Mouse (Mus musculus): ENCODE results near the gene Snx25. TPM values are rescaled to one million over a fixed set of nuclear protein-coding genes. Genes with fewer than 3 reads are reported as not detected.
"Not testable (repeated sequence)": the region's sequence is repeated elsewhere in the genome, so short reads cannot be mapped to it uniquely, and the experiment has no call there.

The Snx25 gene
- polyA plus RNA-seq, 1 experiment from 2014 or later = 10.5 TPM

DNA sequence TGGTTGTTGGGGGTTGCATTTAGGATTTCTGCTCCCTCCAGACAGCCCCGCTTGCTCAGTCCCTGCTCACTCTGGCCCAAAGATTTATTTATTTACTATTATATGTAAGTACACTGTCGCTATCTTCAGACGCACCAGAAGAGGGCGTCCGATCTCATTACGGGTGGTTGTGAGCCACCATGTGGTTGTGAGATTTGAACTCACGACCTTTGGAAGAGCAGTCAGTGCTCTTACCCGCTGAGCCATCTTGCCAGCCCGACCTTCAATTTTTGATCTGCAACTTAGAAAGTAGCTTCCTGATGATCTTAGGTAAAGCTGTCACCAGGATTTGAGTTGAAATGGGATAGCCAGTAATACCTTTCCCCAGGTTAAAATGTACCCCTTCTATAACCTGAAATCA lies 2.2 kb downstream of the Snx25 start:
- H3K27me3 ChIP-seq (replicated peaks) = peaks cover 11% of the 10 kb centered on the region; the same call in 1 of the 2 replicates
- H3K4me2 ChIP-seq = no peak overlapping the region
- H3K9me3 ChIP-seq = no peaks in the 10 kb centered on the region
- H3K4me3 ChIP-seq = no peak overlapping the region
- peaks cover 21% of the 10 kb centered on the region for H3K4me1 ChIP-seq
- no peak for ATAC-seq (replicated peaks)
- no peaks in the 10 kb centered on the region for H3K36me3 ChIP-seq (replicated peaks)
- H3K27ac ChIP-seq = no peak overlapping the region
- WGBS = 81% methylated on average over 9 of the region's 9 CpGs
- H3K9ac ChIP-seq = no peak overlapping the region

DNA sequence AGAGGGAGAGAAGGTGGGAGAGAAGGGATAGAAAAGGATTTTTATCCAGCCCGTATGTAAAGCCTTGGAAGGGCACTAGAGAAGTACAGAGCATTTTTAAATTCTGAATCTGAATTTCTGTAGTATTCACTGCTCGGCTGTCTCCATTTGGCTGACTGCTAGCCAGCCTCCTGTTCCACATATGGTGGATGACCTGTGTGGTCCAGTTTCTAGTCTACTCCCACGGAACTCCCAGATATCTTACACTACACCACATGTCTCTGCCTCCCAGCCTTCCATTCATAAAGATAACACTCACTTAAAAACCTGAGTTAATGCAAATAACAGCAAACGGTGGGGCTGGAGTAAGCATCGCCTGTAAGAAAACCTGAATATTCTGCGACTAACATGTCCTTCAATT lies 2.7 kb downstream of the Snx25 start:
- H3K4me3 ChIP-seq = no peak overlapping the region
- peaks cover 24% of the 10 kb centered on the region for H3K4me1 ChIP-seq
- no peak overlapping the region for H3K27ac ChIP-seq
- 0 out of 2 replicates have a peak, but pooled peaks cover 6% of the 10 kb centered on the region for H3K27me3 ChIP-seq (replicated peaks)
- H3K36me3 ChIP-seq (replicated peaks) = no peaks in the 10 kb centered on the region
- H3K9ac ChIP-seq = no peak overlapping the region
- 91% methylated on average over 6 of the region's 6 CpGs for WGBS
- H3K4me2 ChIP-seq = no peak overlapping the region
- no peaks in the 10 kb centered on the region for H3K9me3 ChIP-seq
- no peak for ATAC-seq (replicated peaks)

DNA sequence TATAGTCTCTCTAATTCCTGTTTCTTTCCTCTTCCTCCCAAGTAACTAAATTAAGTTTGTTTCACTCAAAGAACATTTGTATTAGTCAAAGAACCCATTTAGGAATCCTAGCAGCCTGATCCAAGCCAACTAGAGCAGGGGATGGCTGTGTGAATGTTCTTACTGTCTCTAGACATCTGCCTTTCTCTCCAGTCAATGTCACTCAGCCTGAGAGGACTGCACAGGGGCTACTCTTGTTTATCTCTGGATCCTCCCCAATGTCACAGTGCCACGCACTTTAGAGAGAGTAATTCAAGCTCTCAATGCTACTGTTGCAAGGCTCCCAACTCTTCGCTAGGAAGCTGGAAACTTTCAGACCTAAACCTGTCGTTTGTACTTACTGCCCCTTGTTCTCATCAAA lies 5.8 kb downstream of the Snx25 start:
- Histone ChIP-seq H3K27me3 (replicated peaks) (no peaks in the 10 kb centered on the region), H3K9me3 (no peaks in the 10 kb centered on the region), H3K4me2 (no peak overlapping the region), H3K9ac (no peak overlapping the region), H3K36me3 (replicated peaks) (no peaks in the 10 kb centered on the region), H3K27ac (no peak overlapping the region), H3K4me1 (peaks cover 18% of the 10 kb centered on the region), H3K4me3 (no peak overlapping the region)
- ATAC-seq (replicated peaks) = no peak
- WGBS = 38% methylated on average over 3 of the region's 3 CpGs

DNA sequence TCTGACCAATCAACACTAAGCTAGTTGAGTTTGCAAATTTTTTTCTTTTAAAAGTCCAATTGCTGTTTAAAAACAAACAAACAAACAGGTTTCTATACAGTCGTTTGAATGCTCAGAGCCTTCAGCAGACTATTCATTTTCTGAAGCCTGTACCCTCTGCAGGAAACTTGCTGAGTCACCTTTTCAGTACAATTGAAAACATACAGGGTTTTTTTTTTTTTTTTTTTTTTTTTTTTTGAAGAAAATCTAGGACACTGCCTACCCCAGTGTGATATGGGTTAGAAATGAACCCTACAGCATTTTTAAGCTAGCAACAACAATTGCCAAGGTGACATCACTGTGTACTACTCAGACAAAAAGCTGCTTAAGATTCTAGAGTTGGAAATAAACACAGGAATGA lies 8.0 kb downstream of the Snx25 start:
- no peaks in the 10 kb centered on the region for H3K9me3 ChIP-seq
- no peaks in the 10 kb centered on the region for H3K27me3 ChIP-seq (replicated peaks)
- H3K4me2 ChIP-seq = no peak overlapping the region
- no peak overlapping the region for H3K27ac ChIP-seq
- H3K36me3 ChIP-seq (replicated peaks) = no peaks in the 10 kb centered on the region
- no peak for ATAC-seq (replicated peaks)
- no peak overlapping the region for H3K9ac ChIP-seq
- H3K4me3 ChIP-seq = no peak overlapping the region
- WGBS = 46% methylated on average over 1 of the region's 1 CpGs
- H3K4me1 ChIP-seq = 0 out of 2 replicates have a peak, but pooled peaks cover 6% of the 10 kb centered on the region

DNA sequence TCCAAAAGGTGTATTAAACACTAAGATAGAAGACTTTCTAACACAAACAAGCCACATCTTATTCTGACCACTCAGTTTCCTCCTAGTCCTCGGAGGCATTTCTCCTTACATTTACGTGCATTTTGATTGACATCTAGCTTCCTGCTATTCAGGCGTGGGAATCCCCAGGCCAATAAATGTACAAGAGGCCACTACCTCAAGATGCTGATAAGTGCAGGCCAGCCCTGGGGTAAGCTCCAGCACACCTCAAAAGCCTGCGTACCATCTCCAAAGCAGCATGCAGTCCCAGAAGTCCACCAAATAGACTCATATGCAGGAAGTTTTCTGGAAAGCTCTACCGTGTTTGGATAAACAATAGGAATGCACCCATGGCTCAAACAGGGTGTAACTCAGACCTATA lies 8.5 kb downstream of the Snx25 start:
- Histone ChIP-seq H3K4me2 (no peak overlapping the region), H3K36me3 (replicated peaks) (no peaks in the 10 kb centered on the region), H3K9ac (no peak overlapping the region), H3K9me3 (no peaks in the 10 kb centered on the region), H3K4me3 (no peak overlapping the region), H3K27ac (no peak overlapping the region), H3K27me3 (replicated peaks) (no peaks in the 10 kb centered on the region), H3K4me1 (0 out of 2 replicates have a peak, but pooled peaks cover 6% of the 10 kb centered on the region)
- no peak for ATAC-seq (replicated peaks)
- WGBS = 72% methylated on average over 5 of the region's 5 CpGs

DNA sequence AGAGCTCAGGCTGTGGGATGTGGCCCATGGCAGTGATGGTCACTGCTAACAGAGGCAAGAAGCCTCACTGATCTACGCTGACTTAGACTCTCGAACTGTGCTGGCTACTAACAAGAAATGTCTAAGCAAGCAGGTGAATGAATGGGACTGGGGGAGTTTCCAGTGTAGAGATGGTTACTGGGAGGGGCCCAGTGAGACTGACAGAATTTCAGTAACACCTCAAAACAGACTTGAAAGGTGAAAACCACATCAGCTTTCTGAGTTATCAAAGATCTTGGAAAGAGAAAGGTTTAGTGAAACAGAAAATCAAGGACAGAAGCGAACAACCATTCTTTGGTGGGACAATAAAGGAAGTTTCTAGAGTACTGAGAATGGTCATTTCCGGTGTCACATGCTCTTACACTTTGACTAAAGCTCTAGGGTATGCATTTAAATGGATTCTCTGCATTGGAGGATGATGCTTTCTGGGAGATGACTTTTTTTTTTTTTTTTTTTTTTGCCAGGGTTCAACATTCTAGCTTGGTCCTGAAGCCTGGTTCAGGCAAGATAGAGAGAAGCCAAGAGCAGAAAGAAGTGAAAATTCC lies 9.4 kb downstream of the Snx25 start:
- no peaks in the 10 kb centered on the region for H3K9me3 ChIP-seq
- ATAC-seq (replicated peaks) = no peak
- no peak overlapping the region for H3K27ac ChIP-seq
- no peaks in the 10 kb centered on the region for H3K27me3 ChIP-seq (replicated peaks)
- H3K36me3 ChIP-seq (replicated peaks) = no peaks in the 10 kb centered on the region
- no peak overlapping the region for H3K9ac ChIP-seq
- 0 out of 2 replicates have a peak, but pooled peaks cover 6% of the 10 kb centered on the region for H3K4me1 ChIP-seq
- H3K4me3 ChIP-seq = no peak overlapping the region
- WGBS = 93% methylated on average over 4 of the region's 4 CpGs
- H3K4me2 ChIP-seq = no peak overlapping the region

DNA sequence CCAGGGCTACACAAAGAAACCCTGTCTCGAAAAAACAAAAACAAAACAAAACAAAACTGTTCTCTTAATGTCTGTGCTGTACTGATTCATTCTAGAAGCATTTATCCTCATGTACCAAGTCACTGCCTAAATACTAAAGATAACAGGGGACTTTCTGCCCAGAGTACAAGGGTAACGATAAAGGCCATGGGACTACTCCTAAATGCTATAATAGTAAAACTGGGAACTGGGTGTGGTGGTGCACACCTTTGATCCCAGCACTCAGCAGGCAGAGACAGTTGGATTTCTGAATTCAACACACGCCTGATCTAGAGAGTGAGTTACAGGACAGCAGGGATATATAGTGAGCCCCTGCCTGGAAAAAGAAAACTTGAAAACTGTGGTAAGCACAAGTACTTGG lies 10.3 kb downstream of the Snx25 start:
- 91% methylated on average over 3 of the region's 3 CpGs for WGBS

DNA sequence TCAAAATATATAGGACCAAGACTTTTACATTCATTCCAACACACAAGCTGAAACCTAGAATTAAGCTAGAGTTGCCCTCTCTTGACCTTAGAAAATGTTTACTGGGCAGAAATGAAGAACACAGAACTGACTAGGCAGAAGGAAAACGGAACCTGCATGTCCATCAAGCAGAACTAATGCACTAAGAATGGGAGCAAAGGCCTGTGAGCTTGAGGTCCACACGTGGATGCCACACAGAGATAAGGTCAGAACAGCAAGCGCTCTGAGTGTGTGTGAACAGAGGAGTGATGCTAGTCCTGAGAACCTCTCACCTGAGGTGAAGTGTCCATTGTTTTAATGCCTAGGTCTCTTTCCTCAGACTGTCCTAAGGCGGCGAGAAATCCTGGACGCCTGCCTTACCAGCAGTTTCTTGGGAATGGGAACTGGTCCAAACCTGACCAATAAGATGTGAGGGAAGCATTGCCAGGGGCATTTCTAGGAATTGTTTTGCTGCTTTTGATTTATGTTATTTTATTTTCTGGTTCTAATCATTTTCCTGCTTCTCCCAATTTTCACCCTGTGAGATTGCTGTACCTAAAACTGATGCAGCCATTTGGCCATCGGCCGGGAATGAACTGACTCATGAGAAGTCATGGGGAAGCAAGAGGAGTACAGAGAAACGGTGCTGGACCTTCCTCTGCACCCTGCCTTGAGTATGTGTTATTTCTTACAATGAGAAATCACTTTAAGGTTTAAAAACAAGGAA lies 11.4 kb downstream of the Snx25 start:
- H3K36me3 ChIP-seq (replicated peaks) = no peaks in the 10 kb centered on the region
- H3K27me3 ChIP-seq (replicated peaks) = no peaks in the 10 kb centered on the region
- WGBS = 83% methylated on average over 9 of the region's 9 CpGs
- H3K4me3 ChIP-seq = no peak overlapping the region
- no peaks in the 10 kb centered on the region for H3K9me3 ChIP-seq
- no peak overlapping the region for H3K27ac ChIP-seq
- no peak overlapping the region for H3K4me2 ChIP-seq
- 0 out of 2 replicates have a peak, but pooled peaks cover 4% of the 10 kb centered on the region for H3K4me1 ChIP-seq
- no peak for ATAC-seq (replicated peaks)
- no peak overlapping the region for H3K9ac ChIP-seq

More for the DNA sequence above, 10.3 kb downstream of the Snx25 start:
- Histone ChIP-seq H3K9ac (no peak overlapping the region), H3K9me3 (no peaks in the 10 kb centered on the region), H3K4me3 (no peak overlapping the region), H3K27me3 (replicated peaks) (no peaks in the 10 kb centered on the region), H3K4me2 (no peak overlapping the region), H3K4me1 (0 out of 2 replicates have a peak, but pooled peaks cover 6% of the 10 kb centered on the region), H3K27ac (no peak overlapping the region), H3K36me3 (replicated peaks) (no peaks in the 10 kb centered on the region)
- no peak for ATAC-seq (replicated peaks)

DNA sequence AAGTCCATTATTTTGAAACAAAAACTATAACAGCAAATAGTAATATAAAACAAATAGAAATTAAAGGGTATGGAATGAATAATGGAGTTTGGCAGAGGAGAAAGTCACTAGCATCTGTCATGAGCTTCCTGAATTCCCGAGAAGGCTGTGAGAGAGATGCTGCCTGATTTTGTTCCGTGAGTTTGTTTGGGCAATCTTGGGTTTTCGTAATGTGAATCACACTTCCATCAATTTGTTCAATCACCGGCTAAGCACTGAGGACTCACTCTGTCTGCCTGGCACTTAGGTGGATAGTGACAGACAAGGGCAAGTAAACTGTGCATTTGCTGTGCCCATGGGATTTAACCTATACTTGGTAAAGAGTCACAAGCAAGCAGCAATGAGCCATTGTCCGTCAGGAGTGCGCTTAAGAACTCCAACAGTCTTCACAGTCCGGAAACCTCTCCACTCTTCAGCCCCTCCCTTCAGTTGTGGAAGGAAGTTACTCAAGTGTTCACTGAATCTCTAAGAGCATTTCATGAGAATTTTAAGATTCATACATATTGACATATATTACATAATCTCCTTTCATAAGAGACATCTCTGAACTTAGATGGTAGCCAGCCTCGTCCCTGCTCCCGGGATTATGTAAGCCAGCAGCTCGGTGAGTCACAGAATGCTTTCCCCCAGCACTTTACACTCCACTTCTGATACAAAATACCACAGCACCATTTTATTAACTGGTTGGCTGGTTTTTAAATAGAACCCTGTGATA lies 13.9 kb downstream of the Snx25 start:
- no peak for ATAC-seq (replicated peaks)
- H3K27me3 ChIP-seq (replicated peaks) = no peaks in the 10 kb centered on the region
- H3K4me3 ChIP-seq = no peak overlapping the region
- no peak overlapping the region for H3K4me2 ChIP-seq
- H3K4me1 ChIP-seq = no peaks in the 10 kb centered on the region
- WGBS = 90% methylated on average over 10 of the region's 10 CpGs
- no peak overlapping the region for H3K9ac ChIP-seq
- H3K27ac ChIP-seq = no peak overlapping the region
- H3K36me3 ChIP-seq (replicated peaks) = no peaks in the 10 kb centered on the region
- no peaks in the 10 kb centered on the region for H3K9me3 ChIP-seq

DNA sequence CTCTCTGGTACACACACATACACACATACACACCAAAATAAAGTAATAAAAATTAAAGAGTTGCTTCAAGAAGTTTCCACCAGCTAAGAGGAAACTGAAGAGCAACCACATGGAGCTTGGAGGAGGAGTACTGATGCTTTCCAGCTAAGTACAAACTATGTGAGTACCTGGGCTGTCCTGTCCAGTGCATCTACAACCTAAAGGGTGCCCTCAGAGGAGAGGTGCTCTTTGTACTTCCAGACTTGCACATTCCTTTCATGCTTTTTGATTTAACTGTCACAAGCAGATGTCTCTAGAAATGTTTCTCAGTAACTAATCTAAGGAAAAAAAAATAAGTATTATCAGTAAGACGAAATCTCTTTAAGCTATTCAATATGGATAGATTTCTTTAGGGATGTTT lies 14.6 kb downstream of the Snx25 start:
- no peak overlapping the region for H3K27ac ChIP-seq

DNA sequence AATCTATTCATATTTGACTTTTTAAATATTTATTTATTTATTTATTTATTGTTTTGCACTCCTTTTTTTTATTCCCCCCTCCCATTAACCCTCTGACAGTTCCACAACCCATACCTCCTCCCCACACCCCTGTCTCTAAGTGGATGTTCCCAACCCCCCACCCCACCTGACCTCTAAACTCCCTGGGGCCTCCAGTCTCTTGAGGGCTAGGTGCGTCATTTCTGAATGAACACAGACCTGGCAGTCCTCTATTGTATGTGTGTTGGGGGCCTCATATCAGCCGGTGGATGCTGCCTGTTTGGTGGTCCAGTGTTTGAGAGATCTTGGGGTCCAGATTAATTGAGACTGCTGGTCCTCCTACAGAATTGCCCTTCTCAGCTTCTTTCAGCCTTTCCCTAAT lies 16.4 kb downstream of the Snx25 start:
- WGBS = 89% methylated on average over 2 of the region's 2 CpGs
- H3K36me3 ChIP-seq (replicated peaks); H3K9ac ChIP-seq; H3K27me3 ChIP-seq (replicated peaks); H3K4me1 ChIP-seq; ATAC-seq (replicated peaks); H3K4me3 ChIP-seq; H3K4me2 ChIP-seq; H3K9me3 ChIP-seq; H3K27ac ChIP-seq: not testable (repeated sequence)

More for the DNA sequence above, 14.6 kb downstream of the Snx25 start:
- no peak overlapping the region for H3K4me3 ChIP-seq
- ATAC-seq (replicated peaks) = no peak
- no peaks in the 10 kb centered on the region for H3K4me1 ChIP-seq
- H3K9ac ChIP-seq = no peak overlapping the region
- no peak overlapping the region for H3K4me2 ChIP-seq
- 96% methylated on average over 1 of the region's 1 CpGs for WGBS
- no peaks in the 10 kb centered on the region for H3K9me3 ChIP-seq
- no peaks in the 10 kb centered on the region for H3K27me3 ChIP-seq (replicated peaks)
- H3K36me3 ChIP-seq (replicated peaks) = no peaks in the 10 kb centered on the region

DNA sequence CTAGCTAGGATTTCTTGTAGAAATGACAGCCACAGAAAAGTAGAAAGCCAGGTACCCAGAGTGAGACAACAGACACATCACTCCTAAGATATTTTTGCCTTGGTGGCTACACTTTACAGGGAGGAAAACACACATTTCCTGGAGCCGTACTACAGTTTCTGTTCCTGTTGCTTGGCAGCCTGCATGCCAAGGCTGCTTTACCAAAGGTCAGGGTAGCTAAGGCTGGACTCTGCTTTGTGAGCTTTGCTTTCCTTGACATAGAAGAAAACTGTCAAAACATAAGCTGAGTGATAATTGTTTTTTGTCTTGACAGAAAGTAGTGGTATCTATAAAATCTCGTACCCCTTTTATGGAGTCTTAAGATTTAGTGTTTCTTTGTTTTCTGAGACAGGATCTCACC lies 21.5 kb downstream of the Snx25 start:
- Histone ChIP-seq H3K27ac (no peak overlapping the region), H3K9me3 (no peaks in the 10 kb centered on the region), H3K36me3 (replicated peaks) (no peaks in the 10 kb centered on the region), H3K4me3 (no peak overlapping the region), H3K27me3 (replicated peaks) (no peaks in the 10 kb centered on the region), H3K4me2 (no peak overlapping the region), H3K4me1 (no peaks in the 10 kb centered on the region), H3K9ac (no peak overlapping the region)
- no peak for ATAC-seq (replicated peaks)
- WGBS = 91% methylated on average over 2 of the region's 2 CpGs
